Mouse (Mus musculus): ENCODE measurements around the gene Myzap.
"Not testable (repeated sequence)": the region's sequence is repeated elsewhere in the genome, so short reads cannot be mapped to it uniquely, and the experiment has no call there.

Myzap gene

DNA sequence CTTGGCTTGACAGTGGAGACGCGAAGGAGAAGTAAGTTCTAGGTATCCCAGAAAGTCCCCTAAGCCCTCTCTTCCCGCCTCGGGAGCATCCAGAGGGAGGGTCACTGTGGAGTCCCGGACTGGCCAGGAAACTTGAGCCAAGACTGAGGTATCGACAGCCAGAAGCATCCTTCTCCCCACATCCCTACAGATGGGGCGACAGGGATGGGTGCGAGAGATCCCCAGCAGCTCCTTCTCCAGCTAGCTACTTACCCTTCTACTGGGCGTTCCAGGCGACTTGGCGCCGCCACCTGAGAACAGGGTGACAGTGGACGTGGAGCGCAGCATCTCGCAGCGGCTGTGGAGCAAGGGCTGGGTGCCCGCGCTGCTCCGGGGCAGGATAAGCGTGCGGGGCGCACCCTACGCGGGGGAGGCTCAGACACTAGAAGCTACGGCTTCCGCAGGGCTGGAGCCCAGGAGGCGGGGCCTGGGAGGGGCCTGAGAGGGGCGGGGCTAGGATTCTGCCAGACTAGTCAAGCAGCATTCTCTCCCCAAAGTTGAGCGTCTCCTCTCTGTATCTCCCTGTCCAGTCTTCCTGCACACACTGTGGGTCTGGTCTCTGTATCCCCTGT is at the start of gene Myzap:
TSS of gene Myzap (minus strand) at position 423 of the 611 bp plus-strand sequence.
- DNase-seq (ENCODE audit: low spot score): peak; percentile 88

- no peak for DNase-seq (ENCODE audit: low spot score)
Measured at GRCm38 (mm10) chr9:71640361-71640927, 48.3 kb upstream of the Myzap start.

DNA sequence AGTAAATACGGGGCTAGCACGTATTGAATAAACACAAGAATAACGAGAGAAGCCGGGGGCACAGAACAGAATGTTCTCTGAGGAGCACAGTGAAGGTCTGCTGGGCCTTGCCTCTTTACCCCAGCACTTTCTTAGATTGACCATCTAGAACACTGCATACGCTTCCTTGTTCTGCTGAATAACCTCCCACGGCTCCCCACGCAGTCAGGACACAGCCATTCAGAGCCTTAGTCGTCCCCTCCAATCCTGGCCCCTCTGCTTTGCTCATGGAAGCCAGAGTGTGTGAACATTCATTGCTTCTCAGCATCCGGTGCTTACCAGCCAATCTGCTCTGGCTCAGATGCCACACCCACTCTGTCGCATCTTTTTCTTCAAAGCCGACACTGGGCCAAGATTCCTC is 46.0 kb upstream of the Myzap start:
- peak; percentile 67 for DNase-seq (ENCODE audit: low spot score)

DNA sequence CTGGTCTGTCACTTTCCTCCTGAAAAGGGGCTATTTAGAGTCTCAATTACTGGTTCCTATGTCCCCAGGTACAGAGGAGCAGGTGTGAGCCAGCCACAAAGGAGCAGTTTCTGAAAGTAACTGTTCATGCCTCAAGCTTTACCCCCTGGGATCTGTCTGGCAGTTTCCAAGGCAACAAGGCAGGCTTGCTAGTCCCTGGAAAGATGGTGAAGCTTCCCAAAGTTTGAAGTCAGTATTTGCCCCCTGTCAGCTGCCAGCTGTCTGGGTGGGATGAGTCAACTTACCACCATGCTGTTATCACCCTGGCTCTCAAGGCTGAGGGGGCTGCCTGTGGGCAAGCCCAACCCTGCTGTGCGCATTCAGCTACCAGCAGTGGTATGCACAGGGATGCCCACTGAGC is 44.7 kb upstream of the Myzap start:
- DNase-seq (ENCODE audit: low spot score): no peak

DNA sequence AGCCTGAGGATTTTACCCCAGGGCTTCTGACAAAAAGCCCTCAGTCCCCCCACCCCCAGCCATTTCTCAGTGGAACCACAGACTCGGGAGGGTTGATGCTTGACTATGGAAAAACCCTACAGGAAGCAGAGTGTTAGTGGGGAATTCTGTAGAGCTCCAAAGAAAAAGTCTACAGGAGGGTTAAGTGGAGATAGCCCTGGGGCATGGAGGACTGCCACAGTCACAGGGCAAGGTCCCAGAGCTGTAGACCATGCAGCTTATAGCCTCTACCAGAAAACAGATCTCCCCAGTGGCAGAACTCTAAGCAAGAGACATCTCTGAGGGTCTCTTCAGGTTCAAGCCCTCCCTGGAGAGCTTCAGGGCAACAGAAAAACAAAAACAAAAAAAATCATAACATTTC is 43.5 kb upstream of the Myzap start:
- no peak for DNase-seq (ENCODE audit: low spot score)

- no peak for DNase-seq (ENCODE audit: low spot score)
Measured at GRCm38 (mm10) chr9:71634916-71635315, 42.8 kb upstream of the Myzap start.

DNA sequence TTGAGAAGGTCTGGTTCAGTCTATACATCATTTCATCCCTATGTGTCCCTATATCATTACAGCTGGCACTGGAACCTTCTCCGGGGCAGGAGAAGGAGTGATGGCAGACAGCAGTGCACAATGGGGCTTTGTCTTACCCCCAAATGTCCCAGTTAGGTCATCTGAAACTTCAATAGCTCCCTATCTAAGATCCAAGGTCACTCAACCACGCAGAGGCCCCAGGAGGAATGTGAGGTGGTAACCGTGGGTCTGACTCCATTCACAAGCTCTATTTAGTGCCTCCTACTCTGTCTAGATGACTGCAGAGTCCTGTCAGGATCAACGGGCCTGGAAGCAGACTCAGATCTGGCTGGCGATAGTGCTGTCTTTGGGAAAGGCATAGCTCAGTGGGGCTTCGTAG is 36.8 kb upstream of the Myzap start:
- DNase-seq (ENCODE audit: low spot score): no peak

GRCm38 (mm10) chr9:71628286-71628685 is 36.1 kb upstream of the Myzap start:
- peak; percentile 72 for DNase-seq (ENCODE audit: low spot score)

DNA sequence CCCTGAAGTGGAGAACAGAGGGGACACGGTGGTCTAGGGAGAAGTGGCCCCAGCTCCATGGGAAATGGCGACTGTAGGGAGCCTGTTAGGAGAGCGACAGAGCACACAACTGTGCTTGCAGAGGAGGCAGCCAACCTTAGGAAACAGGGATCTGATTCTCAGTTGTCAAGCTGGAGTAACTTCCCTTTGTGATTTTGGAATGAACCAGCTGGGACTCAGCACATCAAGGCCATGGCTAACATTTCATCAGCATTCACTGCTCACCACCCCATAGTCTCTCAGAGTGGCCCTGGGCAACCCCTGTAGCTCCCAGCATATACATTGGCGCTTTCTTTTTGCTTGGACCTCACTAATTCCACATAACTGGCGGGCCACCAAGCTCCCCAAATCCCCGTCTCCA is 33.8 kb upstream of the Myzap start:
- no peak for DNase-seq (ENCODE audit: low spot score)

- peak; percentile 46 for DNase-seq (ENCODE audit: low spot score)
Measured at GRCm38 (mm10) chr9:71624793-71625495, 32.8 kb upstream of the Myzap start.

DNA sequence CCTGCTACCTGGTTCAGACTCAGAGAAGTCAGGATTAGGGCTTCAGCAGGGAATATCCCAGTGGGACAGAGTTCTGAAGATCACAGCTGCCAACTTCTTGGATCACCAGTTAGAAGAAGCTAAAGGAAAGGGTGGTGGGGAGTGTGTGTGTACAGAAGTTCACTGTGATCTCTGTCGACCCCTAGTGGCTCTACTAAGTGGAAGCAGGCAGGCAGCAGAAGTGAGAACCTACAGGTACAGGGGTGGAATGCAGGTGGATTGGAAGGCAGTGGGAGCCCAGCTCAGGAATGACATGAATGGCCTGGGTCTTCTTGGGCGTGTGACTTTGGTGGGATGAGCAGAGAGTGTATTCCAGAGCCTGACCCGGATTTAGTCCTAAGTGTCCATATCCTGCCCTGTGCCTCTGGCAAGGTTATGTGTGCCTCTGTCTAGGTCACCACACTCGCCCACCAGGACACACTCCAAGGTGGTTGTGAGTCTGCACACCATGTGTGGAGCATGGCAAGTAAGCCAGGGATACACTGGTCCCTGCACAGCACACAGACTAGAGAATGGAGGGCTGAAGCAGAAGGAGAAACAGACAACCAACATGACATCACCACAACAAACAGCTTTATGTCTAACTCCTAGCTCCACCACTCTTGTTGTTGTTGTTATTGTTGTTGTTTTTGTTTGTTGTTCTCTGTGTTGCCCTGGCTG is 31.9 kb upstream of the Myzap start:
- DNase-seq (ENCODE audit: low spot score): no peak

- peak; percentile 62 for DNase-seq (ENCODE audit: low spot score)
Measured at GRCm38 (mm10) chr9:71622593-71622992, 30.4 kb upstream of the Myzap start.

DNA sequence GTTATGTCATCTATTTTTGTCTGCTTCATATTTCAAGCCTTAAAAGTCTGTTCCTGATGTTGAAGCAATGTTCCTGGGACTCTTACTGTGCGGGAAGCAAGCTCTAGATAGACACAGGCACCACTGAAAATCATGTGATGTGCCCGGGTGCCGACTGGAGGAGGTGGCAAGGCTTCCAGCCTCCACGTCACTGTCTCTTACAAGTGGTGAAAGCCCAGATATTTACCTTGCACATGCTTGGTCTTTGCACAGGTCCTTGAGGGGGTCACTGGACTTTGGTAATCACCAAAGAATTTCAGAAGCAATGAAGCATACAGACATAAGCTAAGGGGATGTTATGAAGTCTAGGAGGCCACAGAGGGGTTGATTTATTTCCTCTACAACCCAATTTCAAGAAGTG is 29.8 kb upstream of the Myzap start:
- DNase-seq (ENCODE audit: low spot score): no peak

DNA sequence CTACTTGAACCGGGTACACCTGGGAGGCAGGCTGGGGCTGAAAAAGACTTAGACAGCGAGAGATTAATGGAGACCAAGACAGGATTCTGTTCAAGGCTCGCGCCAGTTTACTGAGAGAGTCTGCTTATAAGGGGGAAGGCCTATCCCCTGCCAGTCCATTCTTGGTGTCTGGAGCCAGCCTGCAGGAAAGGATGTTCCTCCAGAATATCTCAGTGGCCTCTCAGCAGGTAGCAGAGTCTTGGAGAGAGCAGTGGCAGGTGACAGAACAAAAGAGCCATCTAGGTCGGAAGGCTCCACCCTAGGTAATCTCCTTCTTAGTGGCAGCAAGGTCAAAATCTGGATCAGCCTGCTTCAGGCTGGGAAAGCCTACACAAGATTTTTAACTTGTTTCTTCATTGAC is 28.0 kb upstream of the Myzap start:
- not testable (repeated sequence) for DNase-seq (ENCODE audit: low spot score)

- DNase-seq (ENCODE audit: low spot score): no peak
Measured at GRCm38 (mm10) chr9:71617363-71617762, 25.2 kb upstream of the Myzap start.

DNA sequence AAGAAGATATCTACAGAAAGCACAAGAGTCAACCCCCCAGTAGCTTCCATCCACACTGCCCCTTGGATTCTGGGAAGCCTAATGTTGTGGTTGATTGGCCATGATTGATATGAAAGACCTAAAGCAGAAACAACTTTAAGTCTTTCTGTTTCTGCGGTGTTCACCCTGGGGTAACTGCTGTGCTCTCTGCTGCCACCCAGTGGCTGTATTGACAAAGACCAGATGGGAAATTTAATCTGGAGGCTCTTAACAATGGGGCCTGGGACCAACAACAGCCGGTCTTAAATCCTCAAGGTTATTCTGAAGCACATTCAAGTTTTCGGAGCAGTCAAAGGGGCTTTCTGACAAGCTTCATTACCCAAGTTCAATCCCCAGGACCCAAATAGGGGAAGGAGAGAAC is 24.0 kb upstream of the Myzap start:
- DNase-seq (ENCODE audit: low spot score): peak; percentile 54

GRCm38 (mm10) chr9:71614643-71615042 is 22.5 kb upstream of the Myzap start:
- DNase-seq (ENCODE audit: low spot score): peak; percentile 67

- DNase-seq (ENCODE audit: low spot score): no peak
Measured at GRCm38 (mm10) chr9:71612981-71613380, 20.8 kb upstream of the Myzap start.

DNA sequence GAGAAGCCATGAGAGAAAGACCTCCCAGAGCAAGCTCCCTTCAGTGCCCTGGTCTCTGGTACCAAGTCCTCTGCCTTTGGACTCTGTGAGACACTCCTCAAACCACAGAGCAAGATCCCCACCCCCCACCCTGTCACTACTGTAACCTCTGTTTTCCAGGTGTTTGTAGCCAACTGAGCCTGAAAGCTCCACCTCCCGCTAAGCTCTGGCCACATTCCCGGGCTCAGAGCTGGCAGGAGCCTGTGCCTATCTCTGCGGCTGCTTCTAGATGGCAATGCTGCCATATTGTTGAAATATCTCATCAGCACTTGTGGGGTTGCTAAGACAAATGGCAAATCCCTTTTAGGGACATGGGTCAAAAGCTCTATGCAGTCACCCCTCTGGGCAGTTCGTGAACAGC is 19.7 kb upstream of the Myzap start:
- DNase-seq (ENCODE audit: low spot score): no peak

GRCm38 (mm10) chr9:71609010-71609409 is 16.9 kb upstream of the Myzap start:
- DNase-seq (ENCODE audit: low spot score): no peak

- peak; percentile 36 for DNase-seq (ENCODE audit: low spot score)
Measured at GRCm38 (mm10) chr9:71606296-71607057, 14.3 kb upstream of the Myzap start.
